Mouse (Mus musculus) embryonic facial prominence, embryonic 12.5 days (tissue): ENCODE results near the gene Supv3l1. TPM values are rescaled to one million over a fixed set of nuclear protein-coding genes. Genes with fewer than 3 reads are reported as not detected.

Source experiments
- ATAC-seq: fragments of 200-750 bp; cut with Nextera tagmentation; 2 replicates; pipeline ENCODE4 v1.8.0; 2017; ENCODE audit not compliant: insufficient number of reproducible peaks, insufficient read depth, low FRiP score, low TSS enrichment
- H3K27ac ChIP-seq: fragments of 300-500 bp; sonication (generic); 2 replicates; pipeline ENCODE4 v1.5.1; 2016; ENCODE audit warnings: mild to moderate bottlenecking
- H3K27me3 ChIP-seq: fragments of 300-500 bp; sonication (generic); 2 replicates; pipeline ENCODE4 v1.6.1; 2016; ENCODE audit warnings: mild to moderate bottlenecking, moderate library complexity
- H3K36me3 ChIP-seq: fragments of 300-500 bp; sonication (generic); 2 replicates; pipeline ENCODE4 v1.6.1; 2016; ENCODE audit warnings: mild to moderate bottlenecking
- H3K4me1 ChIP-seq: fragments of 300-500 bp; sonication (generic); 2 replicates; pipeline ENCODE4 v1.6.1; 2016
- H3K4me2 ChIP-seq: fragments of 300-500 bp; sonication (generic); replicated peaks from 2 replicates; pipeline ENCODE4 v1.6.1; 2016; ENCODE audit warnings: mild to moderate bottlenecking, moderate library complexity
- H3K4me3 ChIP-seq: fragments of 300-500 bp; sonication (generic); 2 replicates; pipeline ENCODE4 v1.5.1; 2016; ENCODE audit warnings: mild to moderate bottlenecking
- H3K9ac ChIP-seq: fragments of 300-500 bp; sonication (generic); 2 replicates; pipeline ENCODE4 v1.6.1; 2016; ENCODE audit warnings: mild to moderate bottlenecking, moderate library complexity
- H3K9me3 ChIP-seq: fragments of 300-500 bp; sonication (generic); 2 replicates; pipeline ENCODE4 v1.6.1; 2016; ENCODE audit warnings: mild to moderate bottlenecking, moderate library complexity
- WGBS: fragments of 180-500 bp; shearing (Covaris S2); methylation state at CpG from one replicate; pipeline ENCODE4 v1.1.7; 2016; 5-methylcytosine and 5-hydroxymethylcytosine counted together
- polyA plus RNA-seq: library from polyadenylated mRNA; unstranded; fragments of >200 nt; fragmentation: Nextera tagmentation; extraction: Ambion mirVana; gene quantifications from 2 replicates; pipeline ENCODE4 v1.2.1, GENCODE M21; 2016

Gene Supv3l1
- polyA plus RNA-seq, 1 experiment from 2014 or later = 28.4 TPM

DNA sequence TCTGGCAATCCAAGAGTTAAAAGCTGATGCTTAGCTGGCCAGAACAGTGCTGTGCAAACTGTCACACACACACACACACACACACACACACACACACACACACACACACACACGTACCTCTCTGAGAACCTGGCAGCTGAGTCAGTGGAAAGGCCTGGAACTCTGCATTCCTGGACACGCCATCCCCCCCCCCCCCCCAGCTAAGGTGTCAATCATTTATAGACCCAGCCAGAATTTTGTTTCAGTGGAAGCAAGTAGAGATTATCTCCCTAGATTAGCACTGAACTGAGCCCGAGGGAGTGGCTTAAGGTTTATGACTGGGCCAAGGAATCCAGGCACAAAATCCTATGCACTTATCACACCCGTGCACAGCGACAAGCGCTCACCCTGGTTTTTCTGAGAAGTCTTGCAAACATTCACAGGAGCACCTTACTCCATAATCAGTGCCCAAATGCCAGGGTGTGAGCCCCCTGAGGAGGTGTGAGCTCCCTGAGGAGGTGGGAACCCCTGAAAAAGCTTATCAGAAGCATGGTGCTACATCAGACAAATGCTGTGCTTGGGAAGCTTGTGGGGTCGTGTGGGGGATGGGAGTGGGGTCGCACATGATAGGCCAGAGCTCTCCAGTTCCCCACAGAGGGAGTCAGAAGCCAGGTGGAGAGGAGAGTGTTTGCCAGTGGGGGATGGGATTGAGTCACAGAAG, 36.5 kb downstream of the Supv3l1 start:
- H3K9ac ChIP-seq = no peak overlapping the region
- no peak overlapping the region for H3K27ac ChIP-seq
- H3K4me1 ChIP-seq = peaks cover 7% of the 10 kb centered on the region; the same call in 1 of the 2 replicates
- no peaks in the 10 kb centered on the region for H3K36me3 ChIP-seq
- no peak for ATAC-seq
- no peaks in the 10 kb centered on the region for H3K9me3 ChIP-seq
- WGBS = 23% methylated on average over 8 of the region's 8 CpGs
- peaks cover 3% of the 10 kb centered on the region; the same call in 1 of the 2 replicates for H3K27me3 ChIP-seq
- no peak overlapping the region for H3K4me2 ChIP-seq
- H3K4me3 ChIP-seq = no peak overlapping the region

DNA sequence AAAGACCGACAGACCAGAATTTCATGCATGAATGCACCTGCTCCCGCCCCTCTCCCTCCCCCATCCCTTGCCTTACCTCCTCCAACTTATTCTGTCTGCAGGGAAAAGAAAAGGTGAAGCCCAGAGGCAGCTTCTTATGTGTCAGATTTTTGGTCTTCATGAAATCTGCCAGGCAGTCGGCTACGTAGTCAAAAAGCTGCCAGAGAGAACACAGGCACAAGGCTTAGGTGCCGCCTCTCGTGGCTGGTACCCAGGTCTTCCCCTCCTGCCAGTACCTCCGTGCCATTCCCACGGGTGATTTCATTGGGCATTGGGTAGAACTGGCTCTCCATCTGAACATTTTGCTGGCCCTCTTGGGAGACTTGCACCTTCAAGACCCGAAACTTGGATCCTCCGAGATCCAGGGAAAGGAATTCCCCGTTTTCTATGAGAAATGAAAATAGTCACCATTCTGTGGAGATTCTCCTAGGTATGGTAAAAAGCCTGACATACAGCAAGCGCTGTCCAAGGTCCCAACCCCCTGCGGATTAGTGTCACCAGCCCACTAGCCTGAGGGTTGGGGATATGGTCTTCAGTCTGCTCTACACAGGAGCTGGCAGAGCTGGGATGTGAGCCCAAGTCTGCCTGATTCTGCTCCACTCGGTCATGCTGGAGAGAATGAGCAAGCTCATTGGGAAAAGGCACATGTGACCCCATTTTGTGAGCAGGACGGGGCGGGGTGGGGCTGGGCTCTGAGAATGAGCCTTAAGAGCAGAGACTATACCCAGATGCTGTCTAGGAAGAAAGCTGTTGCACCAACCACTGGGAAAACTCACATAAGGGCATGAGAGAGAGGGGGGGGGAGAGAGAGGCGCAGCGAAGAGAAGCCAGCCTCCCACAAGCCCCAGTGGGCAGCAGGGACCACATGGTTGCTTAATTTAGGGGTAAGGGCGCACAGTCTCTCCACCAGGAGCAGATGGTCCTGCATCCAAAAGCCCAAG, 37.8 kb downstream of the Supv3l1 start:
- Histone ChIP-seq H3K36me3 (no peaks in the 10 kb centered on the region), H3K9ac (no peak overlapping the region), H3K9me3 (no peaks in the 10 kb centered on the region), H3K27ac (no peak overlapping the region), H3K4me2 (no peak overlapping the region), H3K27me3 (peaks cover 7% of the 10 kb centered on the region; the same call in 1 of the 2 replicates), H3K4me1 (peaks cover 7% of the 10 kb centered on the region; the same call in 1 of the 2 replicates), H3K4me3 (no peak overlapping the region)
- WGBS = 64% methylated on average over 19 of the region's 19 CpGs
- no peak for ATAC-seq

DNA sequence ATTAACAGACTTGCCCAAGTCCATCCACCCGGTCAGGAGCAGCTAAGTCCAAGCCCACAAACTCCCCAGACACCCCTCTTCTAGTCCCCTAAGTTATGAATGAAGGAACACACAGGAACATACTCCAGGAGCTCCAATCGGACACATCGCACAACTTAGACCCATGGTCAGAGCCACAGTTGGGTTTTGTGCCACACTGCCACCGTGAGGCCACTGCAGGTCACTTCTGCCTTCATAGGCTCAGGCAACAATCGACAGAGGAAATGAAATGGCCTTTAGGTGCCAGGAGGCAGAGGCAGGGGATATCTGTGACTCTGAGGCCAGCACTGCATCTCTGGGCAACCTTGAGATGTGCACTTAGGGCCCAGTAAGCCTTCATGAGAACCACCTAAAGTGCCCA, 38.6 kb downstream of the Supv3l1 start:
- H3K4me1 ChIP-seq = peaks cover 7% of the 10 kb centered on the region; the same call in 1 of the 2 replicates
- no peak overlapping the region for H3K9ac ChIP-seq
- H3K4me2 ChIP-seq = no peak overlapping the region
- no peaks in the 10 kb centered on the region for H3K36me3 ChIP-seq
- 15% methylated on average over 5 of the region's 5 CpGs for WGBS
- H3K9me3 ChIP-seq = no peaks in the 10 kb centered on the region
- ATAC-seq = no peak
- H3K4me3 ChIP-seq = no peak overlapping the region
- peaks cover 9% of the 10 kb centered on the region; the same call in 1 of the 2 replicates for H3K27me3 ChIP-seq
- H3K27ac ChIP-seq = no peak overlapping the region

DNA sequence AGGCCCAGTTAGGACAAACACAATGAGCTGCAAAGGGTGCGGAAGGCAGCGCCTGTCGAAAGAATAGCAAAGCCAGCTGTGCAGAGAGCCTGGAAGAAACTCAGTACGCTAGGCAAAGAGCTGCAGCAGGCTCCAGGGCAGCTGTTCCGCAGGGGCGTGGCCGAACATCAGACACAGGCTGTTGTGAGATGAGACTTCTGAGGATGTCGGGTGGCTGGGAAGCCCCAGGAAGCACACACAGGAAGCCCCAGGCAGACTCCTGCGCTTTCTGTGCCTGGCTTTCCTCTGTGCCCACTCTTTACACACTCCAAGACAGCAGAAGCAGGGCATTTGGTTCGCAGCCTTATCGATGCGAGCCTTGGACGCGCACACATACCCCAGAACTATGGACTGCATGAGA, 44.6 kb downstream of the Supv3l1 start:
- Histone ChIP-seq H3K4me3 (0 out of 2 replicates have a peak overlapping the region, but pooled peaks have one; percentile 10), H3K4me1 (peaks cover 5% of the 10 kb centered on the region), H3K9me3 (no peaks in the 10 kb centered on the region), H3K9ac (peak overlapping the region; percentile 33; the same call in 1 of the 2 replicates), H3K27me3 (peaks cover 18% of the 10 kb centered on the region), H3K36me3 (no peaks in the 10 kb centered on the region), H3K4me2 (peak overlapping the region; percentile 35), H3K27ac (no peak overlapping the region)
- no peak for ATAC-seq
- 42% methylated on average over 14 of the region's 14 CpGs for WGBS

DNA sequence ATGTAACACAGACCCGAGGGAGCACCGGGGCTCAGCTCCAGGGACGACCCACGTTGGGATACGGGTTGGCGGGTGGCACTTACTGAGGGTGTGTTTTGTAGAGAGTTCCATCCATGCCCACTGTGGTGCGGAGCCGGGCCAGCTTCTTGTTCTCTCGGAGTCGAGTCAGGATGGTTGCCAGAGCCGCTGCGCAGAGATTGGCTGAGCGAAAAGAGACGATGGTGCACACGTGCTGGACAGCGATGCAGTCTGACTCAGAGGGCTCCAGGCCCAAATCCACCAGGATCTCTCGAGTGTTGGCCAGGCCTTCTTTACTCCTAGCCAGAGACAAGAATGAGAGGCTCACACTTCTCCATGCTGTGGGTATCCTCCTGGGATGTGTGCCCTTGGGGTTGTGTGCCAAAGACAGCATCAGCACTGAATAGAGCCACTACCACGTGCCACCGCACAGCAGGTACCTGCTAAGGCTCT, 47.9 kb downstream of the Supv3l1 start:
- Histone ChIP-seq H3K27me3 (peaks cover 13% of the 10 kb centered on the region), H3K4me3 (no peak overlapping the region), H3K4me2 (no peak overlapping the region), H3K9ac (no peak overlapping the region), H3K9me3 (no peaks in the 10 kb centered on the region), H3K36me3 (no peaks in the 10 kb centered on the region), H3K27ac (no peak overlapping the region), H3K4me1 (peaks cover 5% of the 10 kb centered on the region)
- no peak for ATAC-seq
- 83% methylated on average over 19 of the region's 19 CpGs for WGBS

DNA sequence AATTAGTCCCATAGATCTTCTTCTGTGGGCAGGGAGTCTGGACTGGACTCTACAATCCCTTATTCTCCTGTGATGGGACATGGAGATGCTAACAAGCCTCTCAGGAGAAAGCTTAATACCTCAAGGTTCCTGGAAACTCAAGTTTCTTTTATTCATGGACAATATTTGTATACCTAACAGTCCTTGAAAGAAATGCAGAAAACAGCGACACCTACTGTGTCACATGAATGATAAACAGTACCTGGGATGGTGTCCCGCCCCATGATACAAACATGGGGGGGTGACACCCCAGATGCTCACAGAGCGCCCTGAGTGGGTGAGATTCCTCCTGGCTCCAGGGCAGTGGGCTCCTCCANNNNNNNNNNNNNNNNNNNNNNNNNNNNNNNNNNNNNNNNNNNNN, 66.5 kb downstream of the Supv3l1 start:
- no peaks in the 10 kb centered on the region for H3K27me3 ChIP-seq
- no peak overlapping the region for H3K4me2 ChIP-seq
- no peak overlapping the region for H3K4me3 ChIP-seq
- no peaks in the 10 kb centered on the region for H3K4me1 ChIP-seq
- no peak for ATAC-seq
- H3K36me3 ChIP-seq = no peaks in the 10 kb centered on the region
- WGBS = 81% methylated on average over 3 of the region's 3 CpGs
- no peaks in the 10 kb centered on the region for H3K9me3 ChIP-seq
- H3K9ac ChIP-seq = no peak overlapping the region
- no peak overlapping the region for H3K27ac ChIP-seq

DNA sequence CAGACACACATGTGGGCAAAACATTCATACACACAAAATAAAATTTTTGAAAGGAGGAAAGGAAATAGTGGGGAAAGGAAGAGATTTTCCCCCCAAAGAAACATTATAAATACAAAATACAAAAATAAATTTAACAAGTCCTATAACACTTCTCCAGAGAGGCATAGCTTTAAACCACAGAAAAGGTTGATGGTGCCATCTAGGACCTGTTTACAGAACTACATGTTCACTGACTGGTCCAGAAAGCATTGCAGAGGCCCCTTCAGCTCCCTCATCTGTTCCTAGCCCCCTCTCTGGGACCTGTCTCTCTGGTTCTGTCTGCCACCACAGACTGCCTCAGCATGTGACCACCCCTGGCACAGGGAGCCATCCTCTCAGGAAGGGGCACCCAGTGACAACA, 68.6 kb downstream of the Supv3l1 start:
- Histone ChIP-seq H3K27me3 (no peaks in the 10 kb centered on the region), H3K4me3 (no peak overlapping the region), H3K27ac (no peak overlapping the region), H3K4me2 (no peak overlapping the region), H3K9ac (no peak overlapping the region), H3K36me3 (no peaks in the 10 kb centered on the region), H3K9me3 (no peaks in the 10 kb centered on the region), H3K4me1 (no peaks in the 10 kb centered on the region)
- ATAC-seq = no peak

DNA sequence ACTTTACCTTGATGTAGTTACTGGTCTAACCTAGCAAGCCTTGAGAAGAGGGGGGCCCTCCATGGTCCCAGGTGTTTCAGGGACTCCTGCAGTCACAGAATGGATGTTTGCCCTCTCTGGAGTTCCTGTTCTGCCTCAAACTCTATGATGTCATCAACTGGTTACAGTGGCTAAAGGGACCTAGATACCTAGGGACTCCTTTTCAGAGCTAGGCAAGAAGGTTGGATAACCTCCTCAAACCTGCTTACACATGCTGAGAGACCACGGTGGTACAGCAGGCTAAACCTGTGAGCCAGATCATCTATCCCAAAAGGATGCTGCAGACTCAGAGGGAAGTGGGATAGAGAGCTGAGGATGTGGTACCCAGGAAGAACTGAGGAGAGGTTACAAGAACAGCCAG, 69.7 kb downstream of the Supv3l1 start, which contains the start of gene Hk1:
TSS of gene Hk1 (minus strand) at position 101 of the 400 bp plus-strand sequence.
- Histone ChIP-seq H3K9me3 (no peaks in the 10 kb centered on the region), H3K36me3 (no peaks in the 10 kb centered on the region), H3K4me1 (no peaks in the 10 kb centered on the region), H3K27me3 (no peaks in the 10 kb centered on the region), H3K27ac (no peak within 1 kb of the TSS), H3K9ac (no peak within 1 kb of the TSS), H3K4me2 (no peak within 1 kb of the TSS), H3K4me3 (no peak within 1 kb of the TSS)
- ATAC-seq = no peak
- 76% methylated on average over 1 of the region's 1 CpGs for WGBS

Other genes with a start within 250 kb of the Supv3l1 start
- gene Tspan15, start 218.5 kb downstream of the Supv3l1 start, polyA plus RNA-seq = 19.0 and 19.5 TPM in 2 replicates
- not detected in 2 replicates for gene Tacr2, start 197.3 kb downstream of the Supv3l1 start, polyA plus RNA-seq
- 38.2 and 40.4 TPM in 2 replicates for gene Hk1, start 69.8 kb downstream of the Supv3l1 start, polyA plus RNA-seq
- 2.0 TPM in 2 replicates for gene Hkdc1, start 27.2 kb downstream of the Supv3l1 start, polyA plus RNA-seq
- gene 4930507D05Rik, start 249 bp downstream of the Supv3l1 start, polyA plus RNA-seq = 0.75 and 0.92 TPM in 2 replicates
- 75.8 and 78.1 TPM in 2 replicates for gene Vps26a, start 37.1 kb upstream of the Supv3l1 start, polyA plus RNA-seq
- 4.3 and 6.0 TPM in 2 replicates for gene Srgn, start 77.7 kb upstream of the Supv3l1 start, polyA plus RNA-seq
- 52.8 and 53.9 TPM in 2 replicates for gene Kif1bp, start 128.7 kb upstream of the Supv3l1 start, polyA plus RNA-seq
- gene Ddx21, start 152.5 kb upstream of the Supv3l1 start, polyA plus RNA-seq = 27.4 and 28.8 TPM in 2 replicates
- 171 and 176 TPM in 2 replicates for gene Ddx50, start 201.5 kb upstream of the Supv3l1 start, polyA plus RNA-seq